Mouse (Mus musculus) adrenal gland, adult 8-10 months (tissue): Measurements from ENCODE around the gene Bbs9. TPM values are rescaled to one million over a fixed set of nuclear protein-coding genes. Genes with fewer than 3 reads are reported as not detected.
"Not testable (repeated sequence)": the region's sequence is repeated elsewhere in the genome, so short reads cannot be mapped to it uniquely, and the experiment has no call there.

ENCODE experiments used
- DNase-seq: peaks from one replicate; pipeline ENCODE4 v3.0.0; 2022
- total RNA-seq, 4 experiments: library from RNA; stranded (reverse); gene quantifications; 2 replicates each; pipeline ENCODE4 v1.2.4; 2022

The Bbs9 gene
- total RNA-seq, 4 experiments from 2014 or later = 18.1 to 34.9 (median 27.1) TPM

- DNase-seq = no peak
Measured at GRCm38 (mm10) chr9:22806494-22806893, 331.0 kb downstream of the Bbs9 start.

GRCm38 (mm10) chr9:22807693-22808092, 332.2 kb downstream of the Bbs9 start:
- DNase-seq = no peak

DNA sequence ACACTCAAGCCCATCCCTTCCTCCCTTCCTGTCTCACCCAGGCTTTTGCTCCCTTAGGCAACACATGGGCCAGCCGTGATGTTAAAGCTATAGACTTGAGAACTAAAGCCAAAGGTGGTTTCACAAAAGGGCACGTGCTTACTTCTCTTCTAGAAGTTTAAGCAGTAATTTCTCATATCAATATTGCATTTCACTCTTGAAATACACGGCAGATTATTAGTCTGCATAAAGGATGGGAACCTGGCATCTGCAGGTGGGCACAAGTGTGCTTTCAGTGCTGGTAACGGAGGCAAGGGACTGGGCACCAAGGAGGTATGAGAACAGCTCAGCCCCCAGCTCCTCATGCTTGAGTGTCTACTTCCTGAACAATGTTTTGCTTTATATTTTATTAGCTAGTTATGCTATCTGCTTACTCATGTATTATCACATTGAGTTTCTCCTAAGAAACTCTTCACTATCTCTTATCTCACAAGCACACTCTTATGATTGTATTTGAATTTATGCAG, 334.2 kb downstream of the Bbs9 start:
- DNase-seq = no peak

GRCm38 (mm10) chr9:22810454-22810853, 334.9 kb downstream of the Bbs9 start:
- no peak for DNase-seq

- DNase-seq = no peak
Measured at GRCm38 (mm10) chr9:22811931-22812330, 336.4 kb downstream of the Bbs9 start.

DNA sequence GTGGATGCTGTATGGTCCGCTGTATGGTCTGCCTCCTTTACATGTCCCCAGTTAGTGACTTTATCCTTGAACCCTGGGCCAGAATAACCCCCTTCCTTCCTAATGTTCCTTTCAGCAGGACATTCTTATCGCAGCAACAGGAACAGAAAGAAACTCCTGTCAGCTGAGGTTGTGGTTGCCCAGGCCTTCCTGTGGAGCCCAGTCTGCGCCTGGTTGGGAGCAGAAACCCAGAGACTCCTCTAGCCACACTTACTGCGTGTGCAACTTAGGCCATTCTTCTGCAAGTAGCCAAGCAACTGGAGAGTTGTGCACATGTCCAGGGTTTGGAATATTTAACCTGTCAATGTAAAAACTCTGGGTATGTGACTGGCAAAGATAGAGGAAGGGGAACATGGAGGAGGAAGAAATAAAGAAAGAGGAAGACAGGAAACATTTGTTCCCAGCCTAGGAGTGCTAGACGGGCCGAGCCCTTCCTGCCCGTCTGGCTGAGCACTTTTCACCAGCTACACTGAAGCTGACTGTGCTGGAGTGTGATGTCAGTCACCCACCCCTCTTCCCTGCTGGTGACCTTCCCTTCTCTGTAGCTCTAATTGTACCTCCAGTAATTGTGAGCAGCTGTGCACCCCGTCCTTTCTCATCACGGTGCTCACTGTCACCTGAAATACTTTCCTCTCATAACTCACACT, 339.0 kb downstream of the Bbs9 start:
- DNase-seq = no peak

GRCm38 (mm10) chr9:22815093-22815458, 339.6 kb downstream of the Bbs9 start:
- DNase-seq = no peak

DNA sequence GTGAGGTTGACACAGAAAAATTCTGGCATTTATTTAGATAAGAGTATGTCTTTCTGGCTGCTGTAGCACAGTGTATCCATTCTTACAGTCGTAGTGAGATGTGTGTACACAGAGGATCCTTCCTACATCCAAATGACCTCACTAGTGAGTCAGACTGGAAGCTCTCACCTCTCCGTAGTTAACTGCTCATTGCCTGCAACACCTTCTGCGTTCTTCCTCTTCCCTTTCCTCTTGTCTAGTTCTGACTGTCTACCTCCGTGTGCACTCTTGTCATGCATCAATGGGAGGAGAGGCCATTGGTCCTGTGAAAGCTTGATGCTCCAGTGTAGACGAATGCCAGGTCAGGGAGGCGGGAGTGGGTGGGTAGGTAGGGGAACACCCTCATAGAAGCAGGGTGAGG, 344.0 kb downstream of the Bbs9 start:
- DNase-seq = no peak

GRCm38 (mm10) chr9:22820646-22821185, 345.2 kb downstream of the Bbs9 start:
- no peak for DNase-seq

GRCm38 (mm10) chr9:22822770-22823169, 347.3 kb downstream of the Bbs9 start:
- DNase-seq = no peak

DNA sequence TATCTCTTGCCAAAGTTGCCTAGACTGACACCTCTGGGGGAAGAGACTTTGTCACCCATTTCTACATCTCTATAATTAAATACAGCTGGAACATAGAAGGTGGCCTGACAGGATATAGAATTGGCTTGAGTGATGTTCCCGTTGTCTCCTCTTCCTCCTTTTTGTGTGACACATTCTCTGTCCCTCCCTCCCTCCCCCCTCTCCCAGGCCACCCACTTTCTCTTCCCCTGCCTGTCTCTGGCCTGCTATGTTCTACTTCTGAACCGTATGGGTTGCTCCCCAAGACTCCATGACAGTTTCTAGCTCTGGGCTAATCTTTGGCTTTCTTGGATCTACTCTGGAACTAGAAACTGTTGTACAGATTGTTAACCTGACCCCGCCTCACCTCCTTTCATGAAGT, 348.3 kb downstream of the Bbs9 start:
- DNase-seq = no peak

DNA sequence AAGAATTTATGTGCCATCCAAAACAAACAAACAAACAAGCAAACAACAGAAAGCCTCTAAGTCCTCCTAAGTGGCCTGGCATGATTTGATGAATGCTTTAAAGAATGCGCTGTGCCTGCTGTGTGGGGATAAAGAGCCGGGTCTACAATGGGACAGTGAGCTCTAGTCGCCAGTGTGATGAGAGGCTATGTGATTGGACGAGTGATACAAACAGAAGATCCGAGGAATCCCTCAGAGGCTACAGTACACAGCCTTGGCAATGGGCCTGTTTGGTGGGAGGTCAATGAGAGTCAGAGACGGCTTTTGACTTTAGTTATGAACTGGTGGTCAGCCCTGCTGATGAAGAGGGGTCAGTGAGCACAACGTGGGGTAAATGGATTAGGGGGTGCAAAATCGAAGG, 349.4 kb downstream of the Bbs9 start:
- DNase-seq = no peak

DNA sequence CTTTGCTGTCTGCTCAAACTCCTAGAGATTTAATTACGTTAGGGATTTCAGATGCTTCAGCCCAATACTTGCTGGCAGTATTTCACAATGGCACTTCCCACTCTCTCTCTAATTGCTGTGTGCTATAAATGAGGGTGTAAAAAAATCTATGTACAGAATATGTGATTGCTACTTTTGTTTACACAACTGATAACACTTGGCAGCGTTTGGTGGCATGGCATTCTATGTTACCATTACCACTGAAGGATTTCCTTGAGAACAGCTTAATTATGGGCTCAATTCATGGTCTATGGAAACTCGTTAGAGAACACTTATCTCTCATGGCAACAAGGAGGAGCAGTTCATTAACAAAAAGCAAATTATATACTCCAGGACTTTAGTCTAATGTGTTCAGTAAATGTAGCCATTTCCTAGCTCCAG, 351.1 kb downstream of the Bbs9 start:
- DNase-seq = no peak

- no peak for DNase-seq
Measured at GRCm38 (mm10) chr9:22827176-22827770, 351.8 kb downstream of the Bbs9 start.

DNA sequence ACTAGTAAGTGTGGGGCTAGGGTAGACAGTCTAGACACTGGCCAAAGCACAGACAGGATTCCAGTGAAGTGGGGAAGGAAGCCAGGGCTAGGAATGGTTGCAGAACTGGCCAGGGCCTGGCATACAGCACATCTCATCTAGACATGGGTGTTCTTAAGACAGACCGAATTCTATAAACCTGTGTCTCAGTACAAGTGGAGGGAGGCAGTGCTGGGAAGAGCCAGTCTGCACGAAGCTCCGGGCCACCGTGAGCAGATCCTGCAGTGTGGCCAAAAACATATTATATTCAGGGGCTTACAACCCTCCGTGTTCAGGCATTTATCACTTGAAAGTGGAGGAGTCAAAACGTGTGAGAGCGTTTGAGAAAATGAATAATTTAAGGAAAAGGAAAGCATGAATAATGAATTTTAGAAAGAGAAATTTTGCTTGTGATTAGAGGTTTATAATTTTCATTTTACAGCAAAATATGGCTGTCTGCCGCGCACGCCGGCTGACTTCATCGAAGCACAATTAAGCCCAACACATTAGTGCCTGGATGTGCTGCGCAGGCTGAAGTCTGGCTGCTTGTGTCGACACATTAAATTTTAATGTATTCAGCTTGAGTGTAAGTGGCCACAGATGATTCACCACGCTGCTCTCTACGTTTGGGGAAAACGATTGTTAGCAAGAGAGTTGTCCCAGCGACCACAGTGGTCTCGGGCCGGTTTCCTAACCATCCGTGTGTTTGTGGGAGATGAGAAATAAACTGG, 353.9 kb downstream of the Bbs9 start:
- no peak for DNase-seq

- no peak for DNase-seq
Measured at GRCm38 (mm10) chr9:22834994-22835512, 359.5 kb downstream of the Bbs9 start.

- DNase-seq = no peak
Measured at GRCm38 (mm10) chr9:22837000-22837399, 361.5 kb downstream of the Bbs9 start.

DNA sequence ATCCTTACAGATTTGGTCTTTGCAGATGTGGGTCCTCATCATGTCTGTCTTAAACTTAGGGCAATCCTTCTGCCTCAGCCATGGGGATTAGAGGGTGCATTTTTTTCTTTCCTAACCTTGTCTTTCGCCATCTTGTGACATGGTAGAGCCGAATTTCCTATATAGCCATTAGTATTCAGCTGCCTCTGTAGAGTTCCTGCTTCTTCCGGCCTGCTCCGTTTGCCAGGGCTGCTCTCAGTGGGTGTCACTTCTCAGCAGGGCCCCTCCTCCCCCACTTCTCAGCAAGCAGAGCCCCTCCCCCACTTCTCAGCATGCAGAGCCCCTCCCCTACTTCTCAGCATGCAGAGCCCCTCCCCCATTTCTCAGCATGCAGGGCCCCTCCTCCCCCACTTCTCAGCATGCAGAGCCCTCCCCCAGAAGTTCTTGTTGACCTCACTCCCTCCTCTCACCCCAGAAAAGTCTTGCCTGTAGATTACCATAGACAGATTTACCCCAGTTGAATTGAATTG, 362.2 kb downstream of the Bbs9 start:
- DNase-seq = no peak

DNA sequence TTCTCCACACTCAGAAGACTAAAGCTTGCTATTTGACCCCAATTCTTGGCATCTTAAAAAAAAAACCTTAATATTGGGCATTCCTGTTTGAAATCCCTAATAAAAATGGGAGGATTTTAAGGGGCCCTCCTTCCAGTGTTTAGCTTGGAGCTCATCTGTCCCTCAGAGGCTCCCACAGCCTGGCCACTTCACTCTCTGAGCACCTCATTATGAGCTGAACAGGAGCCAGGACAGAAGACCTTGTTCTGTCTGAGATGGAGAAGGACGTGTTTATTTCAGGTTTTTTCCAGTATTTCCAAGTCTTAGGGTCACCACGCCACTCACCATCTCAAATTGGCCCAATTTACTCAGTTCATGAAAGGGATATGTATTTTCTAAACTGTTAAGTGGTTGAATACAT, 370.5 kb downstream of the Bbs9 start:
- DNase-seq = no peak

GRCm38 (mm10) chr9:22846783-22847182, 371.3 kb downstream of the Bbs9 start:
- DNase-seq = no peak

DNA sequence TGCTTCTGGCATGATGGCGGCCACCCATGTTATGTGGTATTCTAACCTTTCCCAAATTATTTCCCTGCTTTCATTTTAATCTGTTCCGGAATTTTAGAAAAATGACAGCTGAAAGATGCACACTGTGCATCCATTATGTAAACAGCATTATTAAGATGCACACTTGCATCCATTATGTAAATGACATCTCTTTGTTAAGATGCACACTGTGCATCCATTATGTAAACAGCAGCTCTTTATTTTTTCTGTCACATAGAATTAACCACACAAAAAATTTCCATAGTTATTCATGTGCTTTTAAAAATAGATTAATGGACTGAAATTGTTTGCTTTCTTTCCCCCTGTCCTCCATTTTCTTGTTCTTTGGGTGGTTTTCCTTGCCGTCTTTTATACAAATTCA, 373.3 kb downstream of the Bbs9 start:
- no peak for DNase-seq

DNA sequence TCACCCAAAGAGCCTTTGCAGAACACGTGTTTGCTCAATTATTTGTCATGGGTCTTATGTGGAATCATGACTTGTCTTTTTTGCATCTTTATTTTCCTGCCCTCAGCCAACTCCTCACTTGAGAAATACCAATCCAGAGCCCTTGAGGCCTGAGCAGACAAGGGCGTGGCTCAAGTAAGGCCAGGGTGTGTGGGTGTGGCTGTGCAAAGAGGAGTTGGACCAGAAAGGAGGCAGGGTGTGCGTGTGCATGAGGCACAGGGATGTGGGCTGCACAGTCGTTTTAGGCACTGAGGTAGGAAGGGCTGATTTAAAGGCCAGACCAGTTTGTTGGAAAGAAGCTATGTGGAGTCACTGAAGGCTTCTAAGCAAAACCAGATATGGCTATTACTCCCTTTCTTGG, 373.7 kb downstream of the Bbs9 start:
- no peak for DNase-seq

- DNase-seq = not testable (repeated sequence)
Measured at GRCm38 (mm10) chr9:22869147-22869546, 393.6 kb downstream of the Bbs9 start.
